Mouse (Mus musculus) heart, adult 2 months (tissue): ENCODE results near the gene Atp1b4. TPM values are rescaled to one million over a fixed set of nuclear protein-coding genes. Genes with fewer than 3 reads are reported as not detected.
"Not testable (repeated sequence)": the region's sequence is repeated elsewhere in the genome, so short reads cannot be mapped to it uniquely, and the experiment has no call there.

Experiments used
- DNase-seq, 2 experiments: peaks; one replicate each; pipeline ENCODE4 v3.0.0; 2021
- H3K27ac ChIP-seq: fragments of 200-600 bp; 2 replicates; pipeline ENCODE4 v1.8.1; 2022
- H3K27me3 ChIP-seq: fragments of 200-500 bp; 2 replicates; pipeline ENCODE4 v1.6.1; 2012; ENCODE audit warnings: mild to moderate bottlenecking, low read length, inconsistent platforms, mixed read lengths; ENCODE audit not compliant: control insufficient read depth, insufficient read depth
- H3K36me3 ChIP-seq: fragments of 200-500 bp; 2 replicates; pipeline ENCODE4 v1.6.1; 2012; ENCODE audit warnings: low read length, inconsistent platforms; ENCODE audit not compliant: control insufficient read depth, insufficient read depth
- H3K4me1 ChIP-seq: fragments of 200-500 bp; 2 replicates; pipeline ENCODE4 v1.6.1; 2011; ENCODE audit warnings: low read length; ENCODE audit not compliant: control insufficient read depth, insufficient read depth
- H3K4me3 ChIP-seq: fragments of 200-600 bp; 2 replicates; pipeline ENCODE4 v1.8.1; 2022
- H3K79me2 ChIP-seq: fragments of 200-500 bp; replicated peaks from 2 replicates; pipeline ENCODE4 v1.6.1; 2012; ENCODE audit warnings: mild to moderate bottlenecking, inconsistent platforms, low read length, moderate library complexity, mixed read lengths; ENCODE audit not compliant: control insufficient read depth, insufficient read depth
- H3K9ac ChIP-seq: fragments of 200-500 bp; 2 replicates; pipeline ENCODE4 v1.6.1; 2012; ENCODE audit warnings: low read depth, mild to moderate bottlenecking, control low read depth, inconsistent platforms, low read length, mixed read lengths
- CTCF ChIP-seq: fragments of 200-600 bp; IDR thresholded peaks from 2 replicates; pipeline ENCODE4 v1.8.1; 2022; ENCODE audit warnings: antibody characterized with exemption, mild to moderate bottlenecking, moderate library complexity
- EP300 ChIP-seq: fragments of 200-500 bp; IDR thresholded peaks from 2 replicates; pipeline ENCODE4 v1.6.1; 2011; ENCODE audit warnings: low read depth, low read length, control low read depth; ENCODE audit not compliant: insufficient read depth
- POLR2A ChIP-seq: fragments of 200-500 bp; IDR thresholded peaks from 2 replicates; pipeline ENCODE4 v1.6.1; 2011; ENCODE audit warnings: mild to moderate bottlenecking, low read depth, low read length, control low read depth; ENCODE audit not compliant: insufficient read depth
- WGBS: fragments of 180-500 bp; shearing (Covaris S2); methylation state at CpG from one replicate; pipeline ENCODE4 v1.1.7; 2018; 5-methylcytosine and 5-hydroxymethylcytosine counted together
- intact Hi-C: fragments of 180-260 bp; cut with DNase I; formaldehyde crosslinking; loops from one replicate; pipeline ENCODE4 v1.15.1; 2025
- polyA plus RNA-seq: library from polyadenylated mRNA; depleted of rRNA; stranded (reverse); fragments of >200 nt; gene quantifications from 2 replicates; pipeline ENCODE4 v1.2.3, GENCODE M21; 2012; rRNA removed
- total RNA-seq, 2 experiments: library from RNA; stranded (reverse); gene quantifications; 2 replicates each; pipeline ENCODE4 v1.2.3; 2021

The Atp1b4 gene
- total and polyA plus RNA-seq, 3 experiments = not detected

DNA sequence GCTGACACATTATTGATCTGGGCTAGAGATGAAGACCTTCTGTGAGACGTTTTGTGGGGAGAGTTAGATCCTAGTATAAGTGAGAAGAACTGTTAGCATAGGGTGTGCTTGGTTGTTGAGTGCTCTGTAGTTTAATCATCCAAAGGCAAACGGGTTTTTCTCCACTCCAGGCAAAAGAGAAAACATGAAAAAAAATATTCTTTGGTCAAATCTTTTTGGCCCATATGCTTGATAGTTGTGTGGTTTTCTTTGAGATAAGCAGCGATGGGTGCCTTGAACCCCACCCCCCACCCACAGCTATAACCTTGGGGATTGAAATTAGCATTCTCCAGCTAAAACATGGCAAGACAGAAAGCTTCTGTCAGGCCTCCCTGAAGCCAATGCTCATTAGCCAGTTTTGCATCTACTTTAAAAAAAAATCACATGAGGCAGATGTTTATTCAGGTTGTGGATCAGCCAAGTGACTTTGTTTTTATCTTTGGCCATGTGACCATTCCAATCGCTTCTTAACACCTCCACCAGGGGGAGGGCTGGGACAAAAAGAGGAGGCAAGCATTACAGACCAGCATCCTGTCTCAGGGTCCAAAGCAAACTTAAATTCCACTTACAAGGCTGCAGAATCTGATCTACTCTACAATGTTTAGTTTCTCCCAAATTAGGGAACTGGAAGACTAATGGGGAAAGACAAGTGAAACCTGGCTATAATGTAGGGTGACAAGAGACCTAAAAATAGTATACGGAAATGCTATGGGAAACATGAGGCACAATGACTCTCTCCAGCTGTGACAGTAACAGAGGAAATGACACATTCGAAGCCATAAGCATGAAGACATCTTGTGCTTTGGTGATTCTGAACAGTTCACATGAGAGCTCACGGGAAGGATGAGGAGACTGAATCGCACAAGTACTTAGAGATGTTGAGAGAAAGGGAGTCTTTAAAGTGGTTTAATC, 18.6 kb downstream of the Atp1b4 start:
- no peak overlapping the region for H3K9ac ChIP-seq
- intact Hi-C loops = loop anchor here (5.0 kb wide), 1 partner anchor 93 kb away; no protein-coding TSS in a partner anchor
- 41% methylated on average over 8 of the region's 8 CpGs for WGBS
- no peak overlapping the region for H3K4me3 ChIP-seq
- TF ChIP-seq POLR2A (no peak), EP300 (no peak), CTCF (peak; percentile 78)
- no peaks in the 10 kb centered on the region; the same call in 1 of the 2 replicates for H3K4me1 ChIP-seq
- H3K79me2 ChIP-seq = no peaks in the 10 kb centered on the region
- no peaks in the 10 kb centered on the region for H3K27me3 ChIP-seq
- DNase-seq = peak; percentile 19 to 40
- H3K27ac ChIP-seq = no peak overlapping the region
- no peaks in the 10 kb centered on the region for H3K36me3 ChIP-seq

GRCm38 (mm10) chrX:38362016-38362415, 46.0 kb downstream of the Atp1b4 start:
- Histone ChIP-seq H3K36me3 (no peaks in the 10 kb centered on the region), H3K4me3 (no peak overlapping the region), H3K4me1 (no peaks in the 10 kb centered on the region), H3K27me3 (no peaks in the 10 kb centered on the region), H3K9ac (no peak overlapping the region), H3K79me2 (no peaks in the 10 kb centered on the region), H3K27ac (no peak overlapping the region)
- WGBS = 63% methylated on average over 8 of the region's 8 CpGs
- TF ChIP-seq CTCF (no peak), POLR2A (no peak), EP300 (no peak)
- DNase-seq = no peak
- intact Hi-C loops = no loop called here

GRCm38 (mm10) chrX:38364621-38365020, 48.6 kb downstream of the Atp1b4 start:
- H3K4me3 ChIP-seq, H3K27ac ChIP-seq, H3K79me2 ChIP-seq, DNase-seq, intact Hi-C loops, H3K9ac ChIP-seq, H3K36me3 ChIP-seq, H3K4me1 ChIP-seq, H3K27me3 ChIP-seq: not testable (repeated sequence)
- WGBS = 23% methylated on average over 1 of the region's 1 CpGs

GRCm38 (mm10) chrX:38373169-38373568, 57.2 kb downstream of the Atp1b4 start:
- H3K27ac ChIP-seq, intact Hi-C loops, H3K36me3 ChIP-seq, H3K9ac ChIP-seq, H3K79me2 ChIP-seq, H3K4me1 ChIP-seq, H3K27me3 ChIP-seq, H3K4me3 ChIP-seq, DNase-seq: not testable (repeated sequence)
- 81% methylated on average over 1 of the region's 1 CpGs for WGBS

Other genes starting within 250 kb of the Atp1b4 start
- not detected for gene Rhox10, start 249.7 kb upstream of the Atp1b4 start, total RNA-seq
- not detected in 2 replicates for gene Rhox10, start 249.7 kb upstream of the Atp1b4 start, polyA plus RNA-seq
- gene Rhox11, start 231.0 kb upstream of the Atp1b4 start, total RNA-seq = not detected
- not detected in 2 replicates for gene Rhox11, start 231.0 kb upstream of the Atp1b4 start, polyA plus RNA-seq
- gene Rhox12, start 205.3 kb upstream of the Atp1b4 start, total RNA-seq = not detected
- not detected in 2 replicates for gene Rhox12, start 205.3 kb upstream of the Atp1b4 start, polyA plus RNA-seq
- gene Rhox13, start 195.0 kb upstream of the Atp1b4 start, total RNA-seq = not detected
- not detected in 2 replicates for gene Rhox13, start 195.0 kb upstream of the Atp1b4 start, polyA plus RNA-seq
- 1 to 10 TPM; 9.5 to 9.9 TPM for gene Zbtb33, start 126.4 kb upstream of the Atp1b4 start, total RNA-seq
- gene Zbtb33, start 126.4 kb upstream of the Atp1b4 start, polyA plus RNA-seq = 2.6 and 5.0 TPM in 2 replicates
- gene Tmem255a, start 63.7 kb upstream of the Atp1b4 start, total RNA-seq = 1 to 10 TPM in 1 of 2 experiments, under 1 TPM in 1; 0.81 to 1.6 TPM
- gene Tmem255a, start 63.7 kb upstream of the Atp1b4 start, polyA plus RNA-seq = 1.00 and 1.6 TPM in 2 replicates
- 100 to 1,000 TPM; 116 to 149 TPM for gene Lamp2, start 140.3 kb downstream of the Atp1b4 start, total RNA-seq
- gene Lamp2, start 140.3 kb downstream of the Atp1b4 start, polyA plus RNA-seq = 59.2 and 125 TPM in 2 replicates